Mouse (Mus musculus): Measurements from ENCODE around the gene Arid2.

GRCm38 (mm10) chr15:96418161-96418560 is 130.8 kb downstream of the Arid2 start:
- TF ChIP-seq CTCF (IDR thresholded peaks at IDR 0.05; ENCODE audit: extremely low read depth, insufficient read depth, insufficient read length, insufficient replicate concordance) (no peak), POLR2A (IDR thresholded peaks at IDR 0.05; ENCODE audit: low read depth, low read length) (no peak)
